Mouse (Mus musculus) embryonic facial prominence, embryonic 12.5 days (tissue): ENCODE data around the gene Cmas. TPM values are rescaled to one million over a fixed set of nuclear protein-coding genes. Genes with fewer than 3 reads are reported as not detected.
A peak's percentile ranks its signal among the peaks of the same experiment; 100 is the strongest.

Experiments used
- ATAC-seq: fragments of 200-750 bp; cut with Nextera tagmentation; 2 replicates; pipeline ENCODE4 v1.8.0; 2017; ENCODE audit not compliant: insufficient number of reproducible peaks, insufficient read depth, low FRiP score, low TSS enrichment
- H3K27ac ChIP-seq: fragments of 300-500 bp; sonication (generic); 2 replicates; pipeline ENCODE4 v1.5.1; 2016; ENCODE audit warnings: mild to moderate bottlenecking
- H3K27me3 ChIP-seq: fragments of 300-500 bp; sonication (generic); 2 replicates; pipeline ENCODE4 v1.6.1; 2016; ENCODE audit warnings: mild to moderate bottlenecking, moderate library complexity
- H3K36me3 ChIP-seq: fragments of 300-500 bp; sonication (generic); 2 replicates; pipeline ENCODE4 v1.6.1; 2016; ENCODE audit warnings: mild to moderate bottlenecking
- H3K4me1 ChIP-seq: fragments of 300-500 bp; sonication (generic); 2 replicates; pipeline ENCODE4 v1.6.1; 2016
- H3K4me2 ChIP-seq: fragments of 300-500 bp; sonication (generic); replicated peaks from 2 replicates; pipeline ENCODE4 v1.6.1; 2016; ENCODE audit warnings: mild to moderate bottlenecking, moderate library complexity
- H3K4me3 ChIP-seq: fragments of 300-500 bp; sonication (generic); 2 replicates; pipeline ENCODE4 v1.5.1; 2016; ENCODE audit warnings: mild to moderate bottlenecking
- H3K9ac ChIP-seq: fragments of 300-500 bp; sonication (generic); 2 replicates; pipeline ENCODE4 v1.6.1; 2016; ENCODE audit warnings: mild to moderate bottlenecking, moderate library complexity
- H3K9me3 ChIP-seq: fragments of 300-500 bp; sonication (generic); 2 replicates; pipeline ENCODE4 v1.6.1; 2016; ENCODE audit warnings: mild to moderate bottlenecking, moderate library complexity
- WGBS: fragments of 180-500 bp; shearing (Covaris S2); methylation state at CpG from one replicate; pipeline ENCODE4 v1.1.7; 2016; 5-methylcytosine and 5-hydroxymethylcytosine counted together
- polyA plus RNA-seq: library from polyadenylated mRNA; unstranded; fragments of >200 nt; fragmentation: Nextera tagmentation; extraction: Ambion mirVana; gene quantifications from 2 replicates; pipeline ENCODE4 v1.2.1, GENCODE M21; 2016

The Cmas gene
- polyA plus RNA-seq, 1 experiment from 2014 or later, result 92.4 TPM

GRCm38 (mm10) chr6:142752331-142753246, 3.9 kb upstream of the Cmas start:
- Histone ChIP-seq H3K27ac (no peak overlapping the region), H3K9me3 (no peaks in the 10 kb centered on the region), H3K4me1 (peaks cover 4% of the 10 kb centered on the region; the same call in 1 of the 2 replicates), H3K4me3 (no peak overlapping the region), H3K36me3 (no peaks in the 10 kb centered on the region), H3K4me2 (no peak overlapping the region), H3K27me3 (peaks cover 18% of the 10 kb centered on the region), H3K9ac (no peak overlapping the region)
- ATAC-seq, result no peak
- WGBS, result 32% methylated on average over 14 of the region's 14 CpGs

- 54% methylated on average over 10 of the region's 10 CpGs for WGBS
- ATAC-seq, result 0 out of 2 replicates have a peak, but pooled peaks have one; percentile 2
These were observed 964 bp downstream of the Cmas start for GRCm38 (mm10) chr6:142757334-142757965.

GRCm38 (mm10) chr6:142757976-142758375, 1.5 kb downstream of the Cmas start:
- H3K4me2 ChIP-seq, result peak overlapping the region; percentile 66
- WGBS, result 91% methylated on average over 6 of the region's 6 CpGs
- peak overlapping the region; percentile 76; the same call in 1 of the 2 replicates for H3K4me3 ChIP-seq
- ATAC-seq, result no peak
- H3K9me3 ChIP-seq, result no peaks in the 10 kb centered on the region
- peaks cover 16% of the 10 kb centered on the region for H3K27me3 ChIP-seq
- no peak overlapping the region for H3K9ac ChIP-seq
- peaks cover 25% of the 10 kb centered on the region; the same call in 1 of the 2 replicates for H3K4me1 ChIP-seq
- H3K27ac ChIP-seq, result no peak overlapping the region
- peaks cover 7% of the 10 kb centered on the region; the same call in 1 of the 2 replicates for H3K36me3 ChIP-seq

More at GRCm38 (mm10) chr6:142757334-142757965, 964 bp downstream of the Cmas start:
- H3K9ac ChIP-seq, result peak overlapping the region; percentile 80; the same call in 1 of the 2 replicates
- peaks cover 7% of the 10 kb centered on the region; the same call in 1 of the 2 replicates for H3K36me3 ChIP-seq
- H3K9me3 ChIP-seq, result no peaks in the 10 kb centered on the region
- peak overlapping the region; percentile 76 for H3K4me3 ChIP-seq
- H3K27ac ChIP-seq, result no peak overlapping the region
- H3K27me3 ChIP-seq, result peaks cover 18% of the 10 kb centered on the region
- peak overlapping the region; percentile 66 for H3K4me2 ChIP-seq
- H3K4me1 ChIP-seq, result peaks cover 25% of the 10 kb centered on the region; the same call in 1 of the 2 replicates

GRCm38 (mm10) chr6:142758562-142758961, 2.1 kb downstream of the Cmas start:
- Histone ChIP-seq H3K9ac (no peak overlapping the region), H3K4me2 (no peak overlapping the region; the same call in 1 of the 2 replicates), H3K4me3 (no peak overlapping the region), H3K9me3 (no peaks in the 10 kb centered on the region), H3K4me1 (peaks cover 25% of the 10 kb centered on the region; the same call in 1 of the 2 replicates), H3K27me3 (peaks cover 12% of the 10 kb centered on the region), H3K36me3 (peaks cover 7% of the 10 kb centered on the region; the same call in 1 of the 2 replicates), H3K27ac (no peak overlapping the region)
- no peak for ATAC-seq
- 93% methylated on average over 6 of the region's 6 CpGs for WGBS

- WGBS, result 70% methylated on average over 2 of the region's 2 CpGs
- Histone ChIP-seq H3K4me2 (no peak overlapping the region), H3K4me1 (peaks cover 25% of the 10 kb centered on the region; the same call in 1 of the 2 replicates), H3K9me3 (no peaks in the 10 kb centered on the region), H3K27me3 (peaks cover 9% of the 10 kb centered on the region), H3K36me3 (peaks cover 15% of the 10 kb centered on the region), H3K27ac (no peak overlapping the region), H3K9ac (no peak overlapping the region), H3K4me3 (no peak overlapping the region)
- ATAC-seq, result no peak
These were observed 3.1 kb downstream of the Cmas start for GRCm38 (mm10) chr6:142759633-142760032.

GRCm38 (mm10) chr6:142764933-142765332, 8.4 kb downstream of the Cmas start:
- Histone ChIP-seq H3K4me2 (no peak overlapping the region), H3K9ac (no peak overlapping the region), H3K4me1 (no peaks in the 10 kb centered on the region), H3K9me3 (no peaks in the 10 kb centered on the region), H3K36me3 (peaks cover 50% of the 10 kb centered on the region), H3K4me3 (no peak overlapping the region), H3K27ac (no peak overlapping the region), H3K27me3 (no peaks in the 10 kb centered on the region)
- no peak for ATAC-seq
- 90% methylated on average over 2 of the region's 2 CpGs for WGBS

GRCm38 (mm10) chr6:142767305-142767704, 10.8 kb downstream of the Cmas start:
- 87% methylated on average over 9 of the region's 9 CpGs for WGBS
- H3K4me1 ChIP-seq, result no peaks in the 10 kb centered on the region
- no peak overlapping the region for H3K4me3 ChIP-seq
- H3K9me3 ChIP-seq, result no peaks in the 10 kb centered on the region
- no peak overlapping the region for H3K27ac ChIP-seq
- no peak for ATAC-seq
- H3K36me3 ChIP-seq, result peaks cover 68% of the 10 kb centered on the region
- no peaks in the 10 kb centered on the region for H3K27me3 ChIP-seq
- H3K9ac ChIP-seq, result no peak overlapping the region
- H3K4me2 ChIP-seq, result no peak overlapping the region

- H3K36me3 ChIP-seq, result peaks cover 83% of the 10 kb centered on the region
- H3K9ac ChIP-seq, result no peak overlapping the region
- H3K4me1 ChIP-seq, result no peaks in the 10 kb centered on the region
- no peak overlapping the region for H3K27ac ChIP-seq
- H3K27me3 ChIP-seq, result no peaks in the 10 kb centered on the region
- no peak overlapping the region for H3K4me3 ChIP-seq
- ATAC-seq, result no peak
- no peak overlapping the region for H3K4me2 ChIP-seq
- no peaks in the 10 kb centered on the region for H3K9me3 ChIP-seq
- 98% methylated on average over 3 of the region's 3 CpGs for WGBS
These were observed 13.4 kb downstream of the Cmas start for GRCm38 (mm10) chr6:142769896-142770295.

- WGBS, result 91% methylated on average over 4 of the region's 4 CpGs
These were observed 15.2 kb downstream of the Cmas start for GRCm38 (mm10) chr6:142771643-142772042.

GRCm38 (mm10) chr6:142773566-142773965, 17.1 kb downstream of the Cmas start:
- Histone ChIP-seq H3K4me3 (no peak overlapping the region), H3K36me3 (peaks cover 61% of the 10 kb centered on the region), H3K9me3 (no peaks in the 10 kb centered on the region), H3K27ac (no peak overlapping the region), H3K27me3 (no peaks in the 10 kb centered on the region), H3K9ac (no peak overlapping the region), H3K4me2 (no peak overlapping the region), H3K4me1 (no peaks in the 10 kb centered on the region)
- no peak for ATAC-seq
- WGBS, result 93% methylated on average over 5 of the region's 5 CpGs

More at GRCm38 (mm10) chr6:142771643-142772042, 15.2 kb downstream of the Cmas start:
- no peaks in the 10 kb centered on the region for H3K27me3 ChIP-seq
- H3K4me2 ChIP-seq, result no peak overlapping the region
- H3K9me3 ChIP-seq, result no peaks in the 10 kb centered on the region
- H3K36me3 ChIP-seq, result peaks cover 76% of the 10 kb centered on the region
- no peak overlapping the region for H3K9ac ChIP-seq
- H3K4me3 ChIP-seq, result no peak overlapping the region
- H3K4me1 ChIP-seq, result no peaks in the 10 kb centered on the region
- ATAC-seq, result no peak
- H3K27ac ChIP-seq, result no peak overlapping the region

- Histone ChIP-seq H3K27me3 (no peaks in the 10 kb centered on the region), H3K27ac (no peak overlapping the region), H3K9ac (no peak overlapping the region), H3K4me1 (no peaks in the 10 kb centered on the region), H3K9me3 (no peaks in the 10 kb centered on the region), H3K4me3 (no peak overlapping the region), H3K4me2 (no peak overlapping the region), H3K36me3 (peaks cover 38% of the 10 kb centered on the region)
- no peak for ATAC-seq
- WGBS, result 77% methylated on average over 4 of the region's 4 CpGs
These were observed 20.4 kb downstream of the Cmas start for GRCm38 (mm10) chr6:142776935-142777334.
